Mouse (Mus musculus): ENCODE results near the gene Rasl11b.

- TF ChIP-seq POLR2A (IDR thresholded peaks at IDR 0.05; ENCODE audit: low read depth, low read length), result no peak
- no peak for TF ChIP-seq CTCF (IDR thresholded peaks at IDR 0.05; ENCODE audit: extremely low read depth, insufficient read depth, insufficient read length, insufficient replicate concordance)
These were observed 9.4 kb downstream of the Rasl11b start for GRCm38 (mm10) chr5:74204465-74204864.

Measured in spleen, adult 2 months (tissue).